Mouse (Mus musculus) central nervous system, embryonic 14 days (tissue): ENCODE data around the gene 4933427D14Rik. TPM values are rescaled to one million over a fixed set of nuclear protein-coding genes. Genes with fewer than 3 reads are reported as not detected.

Experiments used
- polyA plus RNA-seq: library from polyadenylated mRNA; depleted of rRNA; stranded (reverse); fragments of >200 nt; gene quantifications from 2 replicates; pipeline ENCODE4 v1.2.3, GENCODE M21; 2012; rRNA removed

4933427D14Rik gene
- polyA plus RNA-seq: 34.3 and 34.9 TPM in 2 replicates

DNA sequence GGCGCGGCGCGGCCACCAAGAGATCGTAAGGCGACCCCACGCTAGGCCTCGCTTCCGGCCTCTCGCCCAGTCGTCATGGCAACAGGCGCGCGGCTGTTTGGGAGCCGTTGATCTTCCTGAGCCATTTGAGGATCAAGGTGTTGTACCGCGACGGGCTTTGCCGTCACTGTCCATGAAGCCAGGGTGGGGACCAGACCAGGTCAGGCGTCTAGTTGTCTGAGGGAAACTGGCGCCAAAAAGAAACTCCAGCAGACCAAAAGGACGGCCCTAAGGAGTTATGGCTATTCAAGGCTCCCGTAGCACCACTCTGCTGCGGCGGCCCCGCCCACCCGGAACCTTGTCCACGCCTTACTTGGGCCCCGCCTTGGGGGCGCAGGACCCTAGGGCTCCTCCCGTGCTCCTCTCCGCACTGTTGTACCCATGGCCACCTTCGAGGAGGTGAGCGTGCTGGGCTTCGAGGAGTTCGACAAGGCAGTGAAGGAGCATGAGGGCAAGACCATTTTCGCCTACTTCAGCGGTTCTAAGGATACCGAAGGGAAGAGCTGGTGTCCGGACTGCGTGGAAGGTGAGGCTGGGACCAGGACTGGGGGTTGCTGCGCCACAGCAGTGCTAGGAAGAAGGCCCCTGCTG, at the start of gene 4933427D14Rik, which contains the start of gene Txndc17:
TSS of gene 4933427D14Rik (minus strand) at position 256 of the 630 bp plus-strand sequence.
TSS of gene Txndc17 (plus strand) at position 344 of the 630 bp plus-strand sequence.

DNA sequence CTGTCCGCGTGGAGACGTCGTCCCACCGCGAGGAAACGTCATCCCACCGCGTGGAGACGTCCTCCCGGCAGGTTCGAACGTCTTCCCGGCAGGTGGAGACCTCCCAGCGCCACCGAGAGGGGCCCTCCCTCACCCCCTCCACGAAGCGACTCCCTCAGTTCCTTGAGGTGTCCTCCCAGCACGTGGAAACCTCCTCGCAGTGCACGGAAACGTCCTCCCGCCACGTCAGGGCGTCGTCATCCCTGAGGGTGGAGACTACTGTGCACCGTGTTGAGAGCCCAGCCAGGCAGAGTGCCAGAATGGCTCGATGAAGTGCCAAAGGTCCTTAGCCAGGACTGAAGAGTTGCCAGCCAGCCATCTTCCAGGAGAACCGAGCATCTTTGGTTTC, 8.1 kb upstream of the 4933427D14Rik start, which contains the start of gene Med31:
TSS of gene Med31 (minus strand) at position 183 of the 388 bp plus-strand sequence.

DNA sequence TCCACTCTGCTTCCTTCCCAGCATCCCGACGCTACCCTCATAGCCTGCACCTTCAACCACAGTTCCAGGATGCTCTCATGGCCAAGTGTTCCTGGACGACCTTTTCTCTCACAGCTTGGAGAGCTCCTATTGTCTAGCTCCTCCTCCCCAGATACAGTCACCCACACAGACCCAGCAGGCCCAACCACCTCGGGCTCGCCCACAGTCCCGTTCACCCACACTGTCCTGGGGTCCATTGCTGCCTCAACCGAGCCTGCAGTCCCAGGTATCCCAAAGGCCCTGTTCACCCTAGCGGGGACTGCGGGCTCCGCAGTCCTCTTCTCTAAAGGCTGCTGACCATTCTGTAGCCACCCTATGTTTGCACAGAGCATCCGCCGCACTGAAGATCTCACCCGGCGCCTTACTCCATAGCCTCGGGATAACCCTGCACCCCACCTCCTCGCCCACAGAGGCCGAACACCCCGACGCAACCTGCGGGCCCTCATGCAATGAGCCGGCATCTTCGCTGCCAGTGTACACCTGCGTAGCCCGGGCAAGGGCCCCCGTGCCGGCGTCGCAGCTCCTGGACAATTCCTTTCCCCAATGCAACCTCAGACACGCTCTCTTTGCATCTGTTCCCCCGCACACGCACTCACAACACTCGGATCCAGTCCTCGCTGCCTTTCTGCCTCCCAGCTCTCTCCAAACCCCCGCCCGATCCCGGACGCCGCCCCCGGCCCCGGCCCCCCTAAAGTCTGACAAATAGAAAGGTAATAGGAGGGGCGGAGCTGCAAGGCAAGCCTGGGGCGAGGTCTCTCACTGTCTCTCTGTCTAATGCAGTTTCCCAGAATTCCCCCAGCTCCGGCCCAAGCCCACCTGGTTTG, 687 bp downstream of the 4933427D14Rik start, which contains the start of gene Gm43951:
TSS of gene Gm43951 (minus strand) at position 500 of the 863 bp plus-strand sequence.

DNA sequence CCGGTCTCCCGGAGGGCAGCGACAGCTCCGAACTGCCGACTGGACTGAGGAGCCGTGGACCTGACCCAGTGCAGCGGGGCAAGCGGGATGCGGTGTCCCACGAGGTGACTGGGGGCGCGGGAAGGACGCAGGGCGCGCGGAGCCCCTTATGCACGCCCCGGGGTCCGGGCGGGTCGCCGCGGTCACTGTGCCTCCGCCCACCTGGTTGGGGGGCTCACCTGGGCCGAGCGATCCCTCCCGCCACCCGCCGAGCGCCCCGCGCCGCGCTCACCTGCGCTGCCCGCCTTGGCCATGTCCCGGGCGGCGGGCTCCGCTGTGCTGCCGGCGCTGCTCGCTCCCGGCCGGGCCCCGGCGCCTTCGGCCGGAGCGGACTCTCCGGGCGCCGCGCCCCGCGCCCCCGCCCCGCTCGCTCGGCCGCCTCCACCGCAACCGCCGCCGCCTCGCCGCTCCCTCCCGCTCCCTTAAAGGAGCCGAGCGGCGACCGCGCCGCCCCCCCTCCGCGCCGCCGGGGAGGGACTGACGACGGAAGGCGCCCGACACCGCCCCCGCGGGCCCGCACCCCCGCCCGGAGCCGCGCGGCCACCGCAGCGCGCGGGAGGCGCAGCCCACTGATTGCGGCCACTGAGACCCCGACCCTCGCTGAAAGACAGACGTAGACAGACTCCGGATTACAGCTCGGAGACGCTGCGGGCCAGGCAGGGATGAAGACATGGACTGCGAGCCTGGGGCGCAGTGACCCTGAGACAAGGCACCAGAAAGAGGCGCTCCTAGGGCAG, 71.7 kb downstream of the 4933427D14Rik start, which contains the start of gene Pitpnm3:
TSS of gene Pitpnm3 (minus strand) at position 396 of the 776 bp plus-strand sequence.

Other genes with a start within 250 kb of the 4933427D14Rik start
- gene Aipl1, start 169.9 kb downstream of the 4933427D14Rik start, polyA plus RNA-seq: 0.42 and 0.43 TPM in 2 replicates
- gene Pimreg, start 165.4 kb downstream of the 4933427D14Rik start, polyA plus RNA-seq: 42.6 and 53.5 TPM in 2 replicates
- 7.5 and 9.4 TPM in 2 replicates for gene Pitpnm3, start 71.7 kb downstream of the 4933427D14Rik start, polyA plus RNA-seq
- gene Gm43951, start 619 bp downstream of the 4933427D14Rik start, polyA plus RNA-seq: 5.5 and 5.8 TPM in 2 replicates
- 89.9 and 97.7 TPM in 2 replicates for gene Txndc17, start 88 bp upstream of the 4933427D14Rik start, polyA plus RNA-seq
- gene Med31, start 8.1 kb upstream of the 4933427D14Rik start, polyA plus RNA-seq: 41.9 and 53.8 TPM in 2 replicates
- gene Slc13a5, start 59.8 kb upstream of the 4933427D14Rik start, polyA plus RNA-seq: 1.6 and 3.7 TPM in 2 replicates
- gene Xaf1, start 94.2 kb upstream of the 4933427D14Rik start, polyA plus RNA-seq: 4.0 and 4.2 TPM in 2 replicates
- not detected in 2 replicates for gene Fbxo39, start 107.0 kb upstream of the 4933427D14Rik start, polyA plus RNA-seq
- gene Tekt1, start 155.0 kb upstream of the 4933427D14Rik start, polyA plus RNA-seq: 3.6 and 3.7 TPM in 2 replicates
- 1.7 and 5.0 TPM in 2 replicates for gene Smtnl2, start 204.3 kb upstream of the 4933427D14Rik start, polyA plus RNA-seq
- gene Ggt6, start 228.1 kb upstream of the 4933427D14Rik start, polyA plus RNA-seq: 0.21 TPM in 1 of 2 replicates, not detected in the other
- 87.2 and 91.4 TPM in 2 replicates for gene Mybbp1a, start 233.9 kb upstream of the 4933427D14Rik start, polyA plus RNA-seq